Mouse (Mus musculus) liver, embryonic 14.5 days (tissue): ENCODE measurements at regions not wholly inside any gene's neighbourhood (a gene's known extent, or its start where the extent isn't known, plus 50 kb on each side); places are given as distances from the start of the nearest gene placed in this dataset.

Experiments used
- ATAC-seq: fragments of 200-750 bp; cut with Nextera tagmentation; 2 replicates; pipeline ENCODE4 v1.8.0; 2017; ENCODE audit warnings: moderate number of reproducible peaks, mild to moderate bottlenecking, moderate library complexity; ENCODE audit not compliant: insufficient read depth
- DNase-seq, 3 experiments: peaks; one replicate each; pipeline ENCODE4 v3.0.0-alpha.2; 2012 to 2013; ENCODE audit warnings: low read depth in 3 of 3, low spot score in 3 of 3
- H3K27ac ChIP-seq: fragments of 300-500 bp; sonication (generic); 2 replicates; pipeline ENCODE4 v1.5.1; 2014; ENCODE audit warnings: moderate library complexity, mild to moderate bottlenecking, control low read depth, inconsistent platforms
- H3K27me3 ChIP-seq: fragments of 300-500 bp; sonication (generic); 2 replicates; pipeline ENCODE4 v1.6.1; 2014; ENCODE audit warnings: mild to moderate bottlenecking, low read length, moderate library complexity; ENCODE audit not compliant: control insufficient read depth, insufficient read depth
- H3K36me3 ChIP-seq: fragments of 300-500 bp; sonication (generic); replicated peaks from 2 replicates; pipeline ENCODE4 v1.6.1; 2014; ENCODE audit warnings: low read depth; ENCODE audit not compliant: control insufficient read depth, insufficient read depth
- H3K4me1 ChIP-seq, 2 experiments: fragments of 200-500 bp in 1 of 2; fragments of 300-500 bp in 1 of 2; sonication (generic) in 1 of 2; replicated peaks; 2 replicates each; pipeline ENCODE4 v1.6.1; 2012 to 2014; ENCODE audit warnings: antibody characterized with exemption in 1 of 2, inconsistent platforms in 1 of 2, low read length in 1 of 2; ENCODE audit not compliant: control insufficient read depth in 2 of 2, insufficient read depth in 2 of 2
- H3K4me2 ChIP-seq: fragments of 300-500 bp; sonication (generic); 2 replicates; pipeline ENCODE4 v1.6.1; 2014; ENCODE audit warnings: low read depth, mild to moderate bottlenecking, control low read depth, moderate library complexity
- H3K4me3 ChIP-seq, 2 experiments: fragments of 200-500 bp in 1 of 2; fragments of 300-500 bp in 1 of 2; sonication (generic) in 1 of 2; 2 replicates each; pipeline ENCODE4 v1.5.1; 2012 to 2014; ENCODE audit warnings: low read depth in 2 of 2, low read length in 2 of 2, mild to moderate bottlenecking in 2 of 2, control low read depth in 1 of 2, inconsistent platforms in 1 of 2, moderate library complexity in 1 of 2; ENCODE audit not compliant: insufficient read depth in 1 of 2
- H3K9ac ChIP-seq: fragments of 300-500 bp; sonication (generic); replicated peaks from 2 replicates; pipeline ENCODE4 v1.6.1; 2014; ENCODE audit warnings: mild to moderate bottlenecking, control low read depth, moderate library complexity
- H3K9me3 ChIP-seq: fragments of 300-500 bp; sonication (generic); 2 replicates; pipeline ENCODE4 v1.6.1; 2016; ENCODE audit warnings: low read length, mixed read lengths; ENCODE audit not compliant: control insufficient read depth
- CTCF ChIP-seq: IDR thresholded peaks from 2 replicates; pipeline ENCODE4 v1.5.1; 2016; ENCODE audit warnings: antibody characterized with exemption, low read depth, control low read depth
- EP300 ChIP-seq: IDR thresholded peaks from 2 replicates; pipeline ENCODE4 v1.6.1; 2016; ENCODE audit warnings: antibody characterized with exemption, low read depth
- WGBS: fragments of 180-500 bp; shearing (Covaris S2); extraction: QIAGEN DNeasy Blood & Tissue Kit; methylation state at CpG from one replicate; pipeline ENCODE4 v1.1.7; 2014; ENCODE audit not compliant: insufficient replicate concordance; 5-methylcytosine and 5-hydroxymethylcytosine counted together

DNA sequence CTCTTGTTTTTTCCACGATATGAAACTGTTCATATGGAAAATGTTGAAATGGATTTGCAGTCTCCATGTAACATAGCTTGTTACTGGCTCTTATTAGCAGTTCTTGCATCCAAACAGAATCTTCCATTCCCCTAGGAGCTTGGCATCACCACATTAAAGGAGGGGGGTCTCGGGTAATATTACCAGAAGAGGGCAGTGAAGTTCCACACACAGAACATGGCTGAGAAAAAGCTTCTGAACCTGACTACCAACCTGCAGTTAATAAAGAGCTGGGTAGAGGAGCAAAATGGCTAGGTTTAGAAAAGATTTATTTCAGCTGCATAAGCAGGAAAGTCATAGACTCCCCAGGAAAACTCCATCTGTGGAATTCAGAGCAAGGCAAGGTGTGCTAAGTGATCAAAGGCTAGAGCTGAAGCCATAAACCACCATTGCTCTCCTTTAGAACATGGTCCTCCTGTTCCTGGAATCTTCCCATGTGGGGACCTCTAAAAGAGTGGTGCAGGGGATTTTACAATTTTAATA is 1157.9 kb upstream of the Sel1l start:
- no peaks in the 10 kb centered on the region for H3K9me3 ChIP-seq
- H3K36me3 ChIP-seq: no peaks in the 10 kb centered on the region
- ATAC-seq (no peak), DNase-seq (no peak)
- H3K4me2 ChIP-seq: no peak overlapping the region
- WGBS: 35% methylated on average over 2 of the region's 2 CpGs
- H3K27ac ChIP-seq: no peak overlapping the region
- TF ChIP-seq CTCF: no peak
- no peak for TF ChIP-seq EP300
- H3K9ac ChIP-seq: no peak overlapping the region
- no peaks in the 10 kb centered on the region for H3K27me3 ChIP-seq
- no peaks in the 10 kb centered on the region for H3K4me1 ChIP-seq
- H3K4me3 ChIP-seq: no peak overlapping the region

DNA sequence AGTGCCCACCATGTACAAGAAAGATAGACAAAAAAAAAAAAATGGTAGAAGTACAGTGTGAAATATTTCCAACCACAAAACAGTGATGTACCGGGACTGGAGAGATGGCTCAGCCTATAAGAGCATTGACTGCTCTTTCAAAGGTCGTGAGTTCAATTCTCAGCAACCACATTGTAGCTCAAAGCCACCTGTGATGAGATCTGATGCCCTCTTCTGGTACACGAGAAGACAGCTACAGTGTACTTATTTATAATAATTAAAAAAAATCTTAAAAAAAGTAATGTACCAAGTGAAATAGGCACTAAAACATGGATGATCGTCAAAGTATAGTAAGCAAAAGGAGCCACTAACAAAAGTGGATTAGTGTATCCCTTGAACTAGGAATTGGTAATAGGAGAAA is 1154.2 kb upstream of the Sel1l start:
- TF ChIP-seq EP300 (no peak), CTCF (no peak)
- Histone ChIP-seq H3K4me3 (no peak overlapping the region), H3K27ac (no peak overlapping the region), H3K4me1 (no peaks in the 10 kb centered on the region), H3K27me3 (no peaks in the 10 kb centered on the region), H3K9me3 (no peaks in the 10 kb centered on the region), H3K36me3 (no peaks in the 10 kb centered on the region), H3K4me2 (no peak overlapping the region), H3K9ac (no peak overlapping the region)
- 52% methylated on average over 4 of the region's 4 CpGs for WGBS
- DNase-seq (no peak), ATAC-seq (no peak)

DNA sequence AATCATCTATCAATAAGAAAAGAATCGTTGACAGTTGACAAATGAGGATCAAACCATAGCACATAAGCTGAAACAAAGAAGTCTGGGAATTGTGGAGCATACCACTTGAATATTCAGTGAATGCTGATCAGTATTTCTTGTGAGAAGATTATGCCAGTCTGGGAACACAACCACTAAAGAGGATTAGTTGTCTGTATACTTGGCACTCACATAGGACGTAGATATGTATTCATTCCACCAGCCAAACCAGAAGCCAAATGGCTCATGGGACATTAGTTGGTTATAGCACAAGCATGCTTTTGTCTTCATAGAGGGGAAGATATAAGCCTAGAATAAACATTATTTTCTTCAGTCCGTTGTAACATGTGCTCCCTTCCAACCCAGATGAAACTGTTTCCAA is 1126.7 kb upstream of the Sel1l start:
- no peaks in the 10 kb centered on the region for H3K4me1 ChIP-seq
- no peak overlapping the region for H3K9ac ChIP-seq
- 68% methylated on average over 3 of the region's 3 CpGs for WGBS
- ATAC-seq (no peak), DNase-seq (no peak)
- no peaks in the 10 kb centered on the region for H3K36me3 ChIP-seq
- no peaks in the 10 kb centered on the region for H3K27me3 ChIP-seq
- H3K4me3 ChIP-seq: no peak overlapping the region
- H3K4me2 ChIP-seq: no peak overlapping the region
- no peaks in the 10 kb centered on the region for H3K9me3 ChIP-seq
- TF ChIP-seq EP300 (no peak), CTCF (no peak)
- no peak overlapping the region for H3K27ac ChIP-seq

DNA sequence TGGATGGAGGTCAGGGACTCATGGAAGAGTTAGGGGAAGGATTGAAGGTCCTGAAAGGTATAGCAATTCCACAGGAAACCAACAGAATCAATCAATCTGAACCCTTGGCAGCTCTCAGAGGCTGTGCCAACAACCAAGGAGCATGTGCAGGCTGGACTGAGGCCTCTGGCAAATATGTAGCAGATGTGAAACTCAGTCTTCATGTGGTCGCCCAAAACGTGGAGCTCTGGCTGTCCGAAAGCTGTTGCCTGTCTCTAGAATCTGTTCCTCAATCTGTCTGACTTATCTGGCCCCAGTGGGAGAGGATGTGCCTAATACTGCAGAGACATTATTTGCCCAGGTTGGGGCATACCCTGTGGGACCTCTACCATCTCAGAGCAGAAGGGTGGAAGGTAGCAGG is 1095.4 kb upstream of the Sel1l start:
- ATAC-seq (no peak), DNase-seq (no peak)

DNA sequence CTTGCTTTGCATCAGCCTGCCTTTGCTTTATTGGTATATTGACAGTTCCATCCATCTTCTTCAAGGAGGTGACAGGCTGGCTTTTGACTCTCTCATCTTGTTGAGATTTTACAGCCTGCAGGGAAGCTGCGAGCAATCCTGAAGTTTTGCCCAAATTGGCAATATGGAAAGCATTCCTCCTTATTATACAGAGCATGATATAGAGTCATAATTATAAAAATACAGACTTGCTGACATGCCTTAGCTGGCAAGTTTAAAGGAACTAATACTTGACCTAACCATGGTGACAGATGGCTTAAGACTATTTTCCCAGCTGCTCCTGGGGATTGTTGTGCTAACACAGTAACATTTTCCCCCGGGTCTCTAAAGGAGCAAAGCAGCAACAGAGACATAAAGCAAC is 1078.6 kb upstream of the Sel1l start:
- no peak overlapping the region for H3K4me2 ChIP-seq
- 47% methylated on average over 2 of the region's 2 CpGs for WGBS
- H3K9me3 ChIP-seq: no peaks in the 10 kb centered on the region
- no peaks in the 10 kb centered on the region for H3K27me3 ChIP-seq
- no peaks in the 10 kb centered on the region for H3K4me1 ChIP-seq
- ATAC-seq (no peak), DNase-seq (no peak)
- no peak overlapping the region for H3K4me3 ChIP-seq
- H3K36me3 ChIP-seq: no peaks in the 10 kb centered on the region
- H3K9ac ChIP-seq: no peak overlapping the region
- no peak overlapping the region for H3K27ac ChIP-seq
- TF ChIP-seq EP300 (no peak), CTCF (no peak)

More for the DNA sequence above, 1095.4 kb upstream of the Sel1l start:
- Histone ChIP-seq H3K36me3 (no peaks in the 10 kb centered on the region), H3K4me1 (no peaks in the 10 kb centered on the region), H3K4me2 (no peak overlapping the region), H3K9ac (no peak overlapping the region), H3K9me3 (no peaks in the 10 kb centered on the region; the same call in 1 of the 2 replicates), H3K27me3 (no peaks in the 10 kb centered on the region), H3K4me3 (no peak overlapping the region), H3K27ac (no peak overlapping the region)
- TF ChIP-seq EP300 (no peak), CTCF (no peak)
- 83% methylated on average over 3 of the region's 3 CpGs for WGBS
